10 mouse cellular contexts compared by ENCODE assay signal in the genomic region with DNA sequence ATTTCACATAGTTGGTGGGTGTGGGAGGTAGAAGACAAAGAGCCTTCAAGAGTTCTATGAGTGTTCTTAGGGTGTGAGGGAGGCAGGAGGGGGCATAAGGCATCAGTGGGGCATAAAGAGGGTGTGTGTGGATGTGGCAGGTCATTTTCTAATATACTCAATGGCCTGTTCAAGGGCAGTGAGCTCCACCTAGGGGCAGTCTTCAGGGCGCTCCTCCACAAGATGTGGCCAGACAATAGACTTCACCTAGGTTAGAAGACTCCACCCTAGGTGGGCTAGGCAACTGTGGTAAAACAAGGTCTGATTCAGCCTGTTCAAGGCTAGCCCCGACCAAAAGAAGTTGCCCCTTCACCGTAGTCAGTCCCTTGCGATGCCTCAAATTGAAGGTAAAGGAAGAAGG. TPM values are rescaled to one million over a fixed set of nuclear protein-coding genes. Genes with fewer than 3 reads are reported as not detected.
A peak's percentile ranks its signal among the peaks of the same experiment; 100 is the strongest.
DNase-seq lines count a peak whose midpoint lies in the region; ATAC-seq and TF ChIP-seq lines count a peak whose summit lies in the region.
"Had no signal": no experiment of that assay in that cellular context is flagged by ENCODE, and none has a peak within 500 bp of the region (broad histone marks: within the 10 kb centered on the region; RNA-seq: fewer than 3 reads in every experiment).

No protein-coding gene starts in this region.

- 55% methylated on average over 4 of the region's 4 CpGs for WGBS in intestine, postnatal 0 days
- 57% methylated on average over 4 of the region's 4 CpGs for WGBS in intestine, embryonic 16.5 days
- WGBS in forebrain, postnatal 0 days: 68% methylated on average over 4 of the region's 4 CpGs

- TF ChIP-seq CTCF in intestine, postnatal 0 days (IDR thresholded peaks at IDR 0.05; ENCODE audit: low read depth): peak; percentile 77
- TF ChIP-seq CTCF in forebrain, postnatal 0 days (IDR thresholded peaks at IDR 0.05; ENCODE audit: low read depth): peak; percentile 40

- peaks cover 18% of the 10 kb centered on the region; the same call in 1 of the 2 replicates for H3K36me3 ChIP-seq in intestine, postnatal 0 days (ENCODE audit: control insufficient read depth, insufficient read depth)
- peaks cover 9% of the 10 kb centered on the region for H3K36me3 ChIP-seq in intestine, embryonic 16.5 days (ENCODE audit: control insufficient read depth, insufficient read depth, low read length)
- H3K36me3 ChIP-seq in forebrain, postnatal 0 days (ENCODE audit: insufficient read depth): peaks cover 18% of the 10 kb centered on the region

- H3K4me3 ChIP-seq in intestine, postnatal 0 days (ENCODE audit: low read depth, low read length): no peak overlapping the region
- H3K4me3 ChIP-seq in intestine, embryonic 16.5 days (ENCODE audit: low read length): no peak overlapping the region
- no peak overlapping the region for H3K4me3 ChIP-seq in forebrain, postnatal 0 days (ENCODE audit: low read depth, low read length)

- H3K27me3 ChIP-seq in intestine, postnatal 0 days (replicated peaks; ENCODE audit: control insufficient read depth, insufficient read depth, low read length): no peaks in the 10 kb centered on the region
- H3K27me3 ChIP-seq in intestine, embryonic 16.5 days (replicated peaks; ENCODE audit: control insufficient read depth, insufficient read depth, low read length): no peaks in the 10 kb centered on the region
- no peaks in the 10 kb centered on the region for H3K27me3 ChIP-seq in forebrain, postnatal 0 days (ENCODE audit: insufficient read depth, low read length)
- H3K27me3 ChIP-seq: limb, embryonic 15.5 days; stomach, embryonic 15.5 days had no signal

- no peak overlapping the region for H3K9ac ChIP-seq in intestine, postnatal 0 days (ENCODE audit: low read depth, low read length)
- no peak overlapping the region for H3K9ac ChIP-seq in intestine, embryonic 16.5 days (ENCODE audit: low read depth, low read length)
- no peak overlapping the region for H3K9ac ChIP-seq in forebrain, postnatal 0 days

- no peak overlapping the region for H3K4me2 ChIP-seq in intestine, postnatal 0 days (replicated peaks; ENCODE audit: low read depth)
- no peak overlapping the region for H3K4me2 ChIP-seq in intestine, embryonic 16.5 days (ENCODE audit: low read depth, low read length)
- H3K4me2 ChIP-seq in forebrain, postnatal 0 days (ENCODE audit: low read depth): no peak overlapping the region

- no peak for ATAC-seq in intestine, postnatal 0 days
- ATAC-seq in intestine, embryonic 16.5 days: no peak
- no peak for ATAC-seq in forebrain, postnatal 0 days

- H3K4me1 ChIP-seq in intestine, postnatal 0 days (replicated peaks; ENCODE audit: control insufficient read depth, insufficient read depth, low read length): peaks cover 5% of the 10 kb centered on the region
- peaks cover 14% of the 10 kb centered on the region for H3K4me1 ChIP-seq in intestine, embryonic 16.5 days (ENCODE audit: control insufficient read depth, insufficient read depth, low read length)
- H3K4me1 ChIP-seq in forebrain, postnatal 0 days (ENCODE audit: insufficient read depth): peaks cover 14% of the 10 kb centered on the region

- peak; percentile 59 for DNase-seq in NIH3T3 (ENCODE audit: low read depth)
- no peak for DNase-seq in forebrain, postnatal 0 days
- peak; percentile 36 for DNase-seq in lung, postnatal 36 days
- DNase-seq in thymus, postnatal 14 days: no peak
- DNase-seq in frontal cortex, postnatal 10 days (ENCODE audit: low spot score in 2 of 2): no peak
- no peak for DNase-seq in urinary bladder, postnatal 14 days (ENCODE audit: low spot score)

- no peaks in the 10 kb centered on the region for H3K9me3 ChIP-seq in intestine, postnatal 0 days (ENCODE audit: control insufficient read depth)
- H3K9me3 ChIP-seq in intestine, embryonic 16.5 days (ENCODE audit: control insufficient read depth, low read length): no peaks in the 10 kb centered on the region
- no peaks in the 10 kb centered on the region for H3K9me3 ChIP-seq in forebrain, postnatal 0 days (ENCODE audit: low read length)
- H3K9me3 ChIP-seq: limb, embryonic 15.5 days; stomach, embryonic 15.5 days had no signal

- peak overlapping the region; percentile 23 for H3K27ac ChIP-seq in intestine, postnatal 0 days (ENCODE audit: low read depth, low read length)
- no peak overlapping the region for H3K27ac ChIP-seq in intestine, embryonic 16.5 days (ENCODE audit: low read length)
- H3K27ac ChIP-seq in forebrain, postnatal 0 days (ENCODE audit: low read depth, low read length): no peak overlapping the region

RNA-seq across cellular contexts. Expression of a gene that starts 1.3 kb away (rescaled TPM):
- 65.1 and 67.4 TPM in 2 replicates for polyA plus RNA-seq in intestine, postnatal 0 days (2015; fragmentation: Nextera tagmentation; extraction: Ambion mirVana)
- polyA plus RNA-seq in intestine, embryonic 16.5 days (2015; fragmentation: Nextera tagmentation; extraction: Ambion mirVana): 59.3 and 61.4 TPM in 2 replicates
- total RNA-seq in forebrain, postnatal 0 days (2014; rRNA removed): 69.2 and 71.0 TPM in 2 replicates
- 58.3 and 64.4 TPM in 2 replicates for polyA plus RNA-seq in forebrain, postnatal 0 days (2015; fragmentation: Nextera tagmentation; extraction: Ambion mirVana)

RNA-seq across cellular contexts. Expression of a gene that starts 23.8 kb away (rescaled TPM):
- 129 and 137 TPM in 2 replicates for polyA plus RNA-seq in intestine, postnatal 0 days (2015; fragmentation: Nextera tagmentation; extraction: Ambion mirVana)
- 96.8 and 128 TPM in 2 replicates for polyA plus RNA-seq in intestine, embryonic 16.5 days (2015; fragmentation: Nextera tagmentation; extraction: Ambion mirVana)
- total RNA-seq in forebrain, postnatal 0 days (2014; rRNA removed): 206 and 244 TPM in 2 replicates
- polyA plus RNA-seq in forebrain, postnatal 0 days (2015; fragmentation: Nextera tagmentation; extraction: Ambion mirVana): 91.4 and 103 TPM in 2 replicates

RNA-seq across cellular contexts. Expression of a gene that starts 28.8 kb away (rescaled TPM):
- polyA plus RNA-seq in intestine, postnatal 0 days (2015; fragmentation: Nextera tagmentation; extraction: Ambion mirVana): 0.44 and 0.80 TPM in 2 replicates
- 0.17 and 0.31 TPM in 2 replicates for polyA plus RNA-seq in intestine, embryonic 16.5 days (2015; fragmentation: Nextera tagmentation; extraction: Ambion mirVana)
- total RNA-seq in forebrain, postnatal 0 days (2014; rRNA removed): 3.0 and 3.5 TPM in 2 replicates
- 2.3 and 4.1 TPM in 2 replicates for polyA plus RNA-seq in forebrain, postnatal 0 days (2015; fragmentation: Nextera tagmentation; extraction: Ambion mirVana)
- polyA plus RNA-seq: limb, embryonic 15.5 days had no signal

RNA-seq across cellular contexts. Expression of a gene that starts 29.4 kb away (rescaled TPM):
- polyA plus RNA-seq in intestine, postnatal 0 days (2015; fragmentation: Nextera tagmentation; extraction: Ambion mirVana): 0.73 and 1.1 TPM in 2 replicates
- 0.48 and 1.1 TPM in 2 replicates for polyA plus RNA-seq in intestine, embryonic 16.5 days (2015; fragmentation: Nextera tagmentation; extraction: Ambion mirVana)
- total RNA-seq in forebrain, postnatal 0 days (2014; rRNA removed): 1.3 and 1.9 TPM in 2 replicates
- 1.5 and 2.8 TPM in 2 replicates for polyA plus RNA-seq in forebrain, postnatal 0 days (2015; fragmentation: Nextera tagmentation; extraction: Ambion mirVana)

RNA-seq across cellular contexts. Expression of a gene that starts 42.9 kb away (rescaled TPM):
- polyA plus RNA-seq in intestine, postnatal 0 days (2015; fragmentation: Nextera tagmentation; extraction: Ambion mirVana): 7.2 and 8.6 TPM in 2 replicates
- polyA plus RNA-seq in intestine, embryonic 16.5 days (2015; fragmentation: Nextera tagmentation; extraction: Ambion mirVana): 8.9 and 9.7 TPM in 2 replicates
- total RNA-seq in forebrain, postnatal 0 days (2014; rRNA removed): 15.2 and 21.8 TPM in 2 replicates
- polyA plus RNA-seq in forebrain, postnatal 0 days (2015; fragmentation: Nextera tagmentation; extraction: Ambion mirVana): 7.5 and 12.7 TPM in 2 replicates

Comparison
In these comparisons a context has a peak if more than half of its experiments do, and no peak if none do; other contexts are left out.
1. DNase-seq: peak in NIH3T3 (single experiment) and lung, postnatal 36 days (single experiment); none in forebrain, postnatal 0 days (single experiment), thymus, postnatal 14 days (single experiment), frontal cortex, postnatal 10 days (0 of 2) and urinary bladder, postnatal 14 days (single experiment).